Mouse (Mus musculus) layer of hippocampus, adult 2 months (tissue): ENCODE results near the gene Gm20532. TPM values are rescaled to one million over a fixed set of nuclear protein-coding genes. Genes with fewer than 3 reads are reported as not detected.

Source experiments
- DNase-seq, 2 experiments: peaks; one replicate each; pipeline ENCODE4 v3.0.0; 2022; ENCODE audit warnings: low spot score in 2 of 2
- H3K27ac ChIP-seq: fragments of 200-600 bp; 2 replicates; pipeline ENCODE4 v1.8.1; 2022
- H3K4me3 ChIP-seq: fragments of 200-600 bp; 2 replicates; pipeline ENCODE4 v1.8.1; 2022; ENCODE audit warnings: mild to moderate bottlenecking
- CTCF ChIP-seq: fragments of 200-600 bp; conservative IDR thresholded peaks from 2 replicates; pipeline ENCODE4 v1.8.1; 2022; ENCODE audit warnings: antibody characterized with exemption, mild to moderate bottlenecking, moderate library complexity
- total RNA-seq, 2 experiments: library from RNA; stranded (reverse); gene quantifications; 2 replicates each; pipeline ENCODE4 v1.2.3; 2021

The Gm20532 gene
- total RNA-seq, 2 experiments from 2014 or later, result not detected

DNA sequence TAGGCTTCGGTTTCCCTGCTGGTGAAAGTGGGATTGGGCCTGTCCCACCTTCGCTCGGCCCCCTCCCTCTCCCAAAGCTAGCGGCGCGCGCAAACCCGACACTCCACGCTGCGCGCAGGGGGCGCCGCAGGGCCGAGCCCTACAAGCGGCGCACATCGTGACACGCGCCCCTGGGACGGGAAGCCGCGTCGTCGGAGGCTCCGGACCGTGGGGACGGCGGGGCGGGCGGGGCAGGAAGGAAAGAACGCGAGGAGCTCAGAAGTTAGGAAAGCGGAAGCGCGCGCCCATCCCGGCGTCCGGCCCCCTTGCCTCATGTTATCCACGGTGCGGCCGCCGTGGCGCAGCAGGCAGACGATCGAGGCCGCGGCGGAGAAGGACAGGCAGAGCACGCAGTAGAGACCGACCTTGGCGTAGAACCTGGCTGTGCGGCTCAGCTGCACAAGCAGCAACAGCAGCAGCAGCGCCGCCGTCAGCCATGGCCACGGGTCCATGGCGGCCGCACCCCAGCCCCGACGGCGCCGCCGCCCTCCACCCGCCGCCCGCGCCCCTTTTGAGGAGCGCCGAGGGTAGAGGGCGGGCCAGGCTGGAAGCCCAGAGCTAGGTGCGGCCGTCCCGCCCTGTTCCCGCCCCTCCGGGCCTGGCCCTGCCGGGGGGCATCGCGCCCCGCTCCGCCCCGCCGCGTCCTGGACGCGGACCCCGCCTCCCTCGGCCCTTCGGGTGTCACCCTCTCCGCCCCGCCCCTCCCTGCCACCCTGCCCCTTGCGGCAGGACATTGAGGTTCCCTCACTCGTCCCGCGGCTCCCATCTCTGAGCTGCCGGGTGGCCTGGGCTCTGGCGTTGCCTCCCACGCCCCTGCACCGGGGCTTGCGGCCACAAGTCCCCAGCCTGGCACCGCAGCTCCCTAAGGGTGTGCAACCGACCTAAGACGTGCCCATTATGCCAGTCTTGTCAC lies 17.6 kb downstream of the Gm20532 start, which contains the start of gene Agpat2:
Agpat2 (minus strand) TSS at position 698 of the 952 bp plus-strand sequence.
- peak in 1 of 2 experiments; percentile 22 for DNase-seq
- Histone ChIP-seq H3K27ac (peak within 1 kb of the TSS; percentile 19; the same call in 1 of the 2 replicates), H3K4me3 (peak within 1 kb of the TSS; percentile 65)
- TF ChIP-seq CTCF, result peak; percentile 50

DNA sequence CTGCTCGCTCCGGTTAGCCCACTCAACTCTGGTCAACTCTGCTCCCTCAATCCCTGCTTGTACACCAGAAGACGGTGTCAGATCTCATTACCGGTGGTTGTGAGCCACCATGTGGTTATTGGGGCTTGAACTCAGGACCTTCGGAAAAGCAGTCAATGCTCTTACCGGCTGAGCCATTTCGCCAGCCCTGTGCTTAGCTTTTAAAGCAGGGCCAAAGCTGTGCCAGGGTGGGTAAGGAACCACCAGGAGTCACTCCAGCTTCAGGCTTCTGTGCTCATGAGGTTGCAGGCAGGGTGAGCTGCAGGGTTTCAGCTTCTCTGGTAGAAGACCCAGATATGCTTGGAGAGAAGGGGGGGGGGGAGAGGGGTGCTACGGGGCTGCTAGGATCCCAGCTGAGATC lies 18.9 kb downstream of the Gm20532 start:
- TF ChIP-seq CTCF, result no peak
- H3K27ac ChIP-seq, result no peak overlapping the region
- no peak overlapping the region for H3K4me3 ChIP-seq
- DNase-seq, result no peak

DNA sequence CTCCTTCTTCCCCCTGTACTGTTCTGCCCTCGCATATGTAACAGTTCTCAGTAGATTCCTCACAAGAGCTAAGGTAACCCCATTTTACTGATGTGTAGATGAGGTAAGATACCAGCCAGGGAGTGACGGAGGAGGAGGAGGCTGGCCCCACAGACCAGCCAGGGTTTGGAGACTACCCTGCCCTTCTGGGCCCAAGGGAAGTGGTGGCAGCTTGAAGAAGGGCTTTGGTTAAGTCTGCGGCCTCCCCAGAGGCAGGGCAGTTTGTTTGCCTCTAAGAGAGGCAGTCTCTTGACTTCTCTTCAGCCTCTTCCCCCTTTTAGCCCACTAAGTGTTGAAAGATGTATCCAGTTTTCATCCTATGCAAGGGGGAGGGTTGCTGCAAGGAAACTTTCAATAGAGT lies 20.1 kb downstream of the Gm20532 start:
- H3K27ac ChIP-seq, result no peak overlapping the region
- DNase-seq, result no peak
- no peak for TF ChIP-seq CTCF
- H3K4me3 ChIP-seq, result no peak overlapping the region

DNA sequence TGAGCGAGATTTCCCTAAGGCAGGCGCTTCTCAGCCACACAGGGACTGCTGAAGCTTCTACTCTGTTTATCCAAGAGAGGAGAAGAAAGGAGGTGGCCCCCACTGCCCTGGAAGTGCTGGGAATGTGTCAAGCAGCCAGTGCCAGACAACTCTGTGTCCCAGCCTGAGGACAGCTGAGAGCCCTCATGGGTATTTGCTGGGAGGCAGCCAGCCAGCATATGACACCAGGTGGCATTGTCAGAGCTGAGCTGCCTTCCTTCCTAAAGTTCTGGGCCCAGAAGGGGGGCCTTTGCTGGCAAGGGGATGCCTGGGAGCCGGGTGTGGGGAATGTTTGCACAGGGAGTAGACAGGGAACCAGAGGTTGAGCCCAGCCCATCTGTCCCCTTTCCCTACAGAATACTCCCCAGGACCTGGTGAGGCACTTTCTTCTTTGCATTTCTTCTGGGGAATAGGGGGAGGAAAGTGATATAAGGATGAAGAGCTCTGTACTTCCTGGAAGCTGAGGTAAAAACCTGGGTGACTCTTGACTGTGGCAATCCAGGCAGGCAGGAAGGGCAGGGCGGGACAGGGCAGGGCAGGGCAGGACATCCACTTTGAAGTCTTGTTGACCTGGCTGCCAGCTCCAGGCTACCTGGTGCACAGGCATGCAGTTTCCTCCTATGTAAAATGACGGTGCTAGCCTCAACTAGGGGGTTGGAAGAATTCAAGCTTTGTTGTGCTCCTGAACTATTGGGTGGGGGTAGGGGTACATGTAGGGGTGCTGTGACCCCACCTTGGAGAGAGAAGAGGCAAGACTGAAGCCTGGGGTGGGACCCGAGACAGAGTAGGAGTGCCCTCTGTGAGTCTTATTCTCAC lies 20.8 kb downstream of the Gm20532 start:
- no peak for TF ChIP-seq CTCF
- no peak overlapping the region for H3K27ac ChIP-seq
- no peak for DNase-seq
- H3K4me3 ChIP-seq, result no peak overlapping the region

DNA sequence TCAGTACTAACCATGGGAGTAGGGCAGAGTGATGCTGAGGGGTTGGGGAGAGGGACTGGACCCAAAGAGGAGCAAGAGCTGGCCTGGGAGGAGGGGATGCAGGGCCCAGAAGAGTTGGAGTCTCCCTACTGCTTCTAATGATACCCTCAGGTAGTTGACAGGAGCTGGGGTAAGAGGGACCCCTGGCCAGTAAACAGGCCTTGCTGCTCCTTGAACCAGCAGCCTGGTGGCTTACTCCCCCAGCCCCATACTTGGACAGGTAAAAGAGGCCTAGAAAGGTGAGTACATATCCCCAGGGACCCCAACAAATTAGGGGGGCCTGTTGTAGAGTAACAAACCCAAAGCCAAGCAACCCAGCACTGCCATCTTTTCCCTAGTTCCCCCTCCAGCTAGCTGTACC lies 22.3 kb downstream of the Gm20532 start:
- TF ChIP-seq CTCF, result no peak
- no peak overlapping the region for H3K4me3 ChIP-seq
- no peak for DNase-seq
- no peak overlapping the region for H3K27ac ChIP-seq

DNA sequence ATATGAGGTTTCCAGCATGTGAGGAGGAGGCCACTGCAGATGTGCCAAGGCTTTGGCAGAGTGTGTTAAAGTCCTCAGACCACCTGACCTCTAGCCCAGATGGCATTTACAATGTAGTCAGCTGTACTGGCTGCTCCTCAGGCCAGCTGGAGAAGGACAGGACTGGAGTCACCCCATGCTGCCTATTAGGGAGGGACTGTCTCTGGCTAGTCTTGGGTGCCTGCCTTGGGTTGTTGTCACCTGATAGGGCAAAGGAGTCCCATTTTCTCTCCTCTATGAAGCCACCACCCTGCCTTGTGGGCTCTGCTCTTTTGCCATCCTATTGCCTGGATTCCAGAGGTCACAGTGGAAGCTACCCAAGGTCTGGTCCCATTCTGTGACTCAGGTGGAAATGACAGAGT lies 22.8 kb downstream of the Gm20532 start:
- H3K27ac ChIP-seq, result no peak overlapping the region
- TF ChIP-seq CTCF, result no peak
- no peak overlapping the region for H3K4me3 ChIP-seq
- DNase-seq, result no peak

DNA sequence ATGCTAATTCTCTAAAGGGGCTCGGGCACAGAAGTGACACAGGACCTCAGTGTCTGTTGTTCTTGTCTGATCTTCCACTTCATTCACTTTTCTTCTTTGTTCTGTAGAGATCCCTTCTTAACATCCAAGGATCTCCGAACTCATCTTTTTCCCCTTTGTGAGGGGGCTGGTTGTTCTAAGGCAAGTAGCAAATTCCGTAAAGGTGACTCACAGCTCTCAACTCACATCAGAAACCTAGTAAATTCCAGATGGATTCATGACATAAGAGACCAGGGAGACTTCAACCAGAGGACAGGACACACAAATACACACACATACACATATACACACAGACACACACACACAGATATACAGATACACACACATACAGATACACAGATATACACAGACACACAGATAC lies 24.1 kb downstream of the Gm20532 start:
- Histone ChIP-seq H3K27ac (no peak overlapping the region), H3K4me3 (no peak overlapping the region)
- no peak for DNase-seq
- no peak for TF ChIP-seq CTCF

DNA sequence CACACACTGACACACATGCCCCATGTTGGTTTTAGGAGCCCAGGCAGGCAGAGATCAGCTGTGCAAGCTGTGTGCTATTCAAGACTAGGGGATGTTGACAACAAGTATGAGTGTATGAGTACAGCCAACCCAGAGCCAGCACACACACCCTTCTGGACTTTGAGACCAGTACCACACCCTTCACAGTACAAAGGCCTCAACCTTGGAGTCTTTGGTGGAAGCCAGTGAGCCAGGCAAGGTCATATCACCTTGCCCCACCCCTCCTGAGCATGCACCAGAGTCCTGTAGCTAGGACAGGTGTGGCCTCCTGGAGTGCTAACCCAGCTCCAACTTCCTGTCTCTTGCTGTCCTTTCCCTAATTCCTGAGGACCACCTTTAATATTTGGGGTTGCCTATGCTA lies 24.6 kb downstream of the Gm20532 start:
- no peak overlapping the region for H3K27ac ChIP-seq
- H3K4me3 ChIP-seq, result no peak overlapping the region
- no peak for TF ChIP-seq CTCF
- DNase-seq, result no peak

DNA sequence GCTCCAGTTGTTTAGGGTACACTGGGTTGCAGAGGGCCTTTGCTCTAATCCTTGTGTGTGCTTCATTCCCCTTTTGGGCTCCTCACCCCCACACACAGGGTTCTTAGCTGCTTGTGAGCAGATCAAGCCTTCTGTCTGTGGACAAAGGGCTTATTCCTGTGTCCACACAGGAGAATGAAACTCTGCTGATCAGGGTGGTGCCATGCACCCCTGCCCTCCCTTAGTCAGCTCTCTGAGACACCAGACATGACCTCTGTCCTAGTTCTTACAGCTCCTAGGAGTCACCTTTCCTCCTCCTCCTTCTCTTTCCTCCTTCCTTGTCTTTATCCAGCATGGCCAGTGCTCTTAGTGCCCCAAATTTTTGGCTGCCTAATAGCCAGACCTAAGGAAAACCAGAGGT lies 25.5 kb downstream of the Gm20532 start:
- no peak for TF ChIP-seq CTCF
- no peak for DNase-seq
- no peak overlapping the region for H3K4me3 ChIP-seq
- no peak overlapping the region for H3K27ac ChIP-seq

DNA sequence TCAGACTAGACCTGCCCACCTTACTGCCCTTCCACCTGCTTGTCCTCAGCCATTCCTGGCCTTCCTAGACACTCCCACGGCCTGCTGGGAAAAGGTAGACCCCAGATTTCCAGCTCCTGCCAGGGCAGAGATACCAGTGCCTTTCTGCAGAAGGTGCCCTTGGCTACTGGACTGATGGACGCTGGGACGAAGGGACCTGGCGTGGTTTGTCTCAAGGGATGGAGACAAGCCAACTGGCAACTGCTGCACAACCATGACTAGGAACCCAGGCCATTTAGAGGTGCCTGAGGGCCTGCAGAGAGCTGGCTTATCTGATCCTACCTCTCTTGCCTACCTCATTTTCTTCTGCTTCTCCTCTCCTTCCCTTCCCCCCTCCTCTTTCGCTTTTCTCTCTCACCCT lies 28.5 kb downstream of the Gm20532 start:
- TF ChIP-seq CTCF, result no peak
- no peak overlapping the region for H3K27ac ChIP-seq

DNA sequence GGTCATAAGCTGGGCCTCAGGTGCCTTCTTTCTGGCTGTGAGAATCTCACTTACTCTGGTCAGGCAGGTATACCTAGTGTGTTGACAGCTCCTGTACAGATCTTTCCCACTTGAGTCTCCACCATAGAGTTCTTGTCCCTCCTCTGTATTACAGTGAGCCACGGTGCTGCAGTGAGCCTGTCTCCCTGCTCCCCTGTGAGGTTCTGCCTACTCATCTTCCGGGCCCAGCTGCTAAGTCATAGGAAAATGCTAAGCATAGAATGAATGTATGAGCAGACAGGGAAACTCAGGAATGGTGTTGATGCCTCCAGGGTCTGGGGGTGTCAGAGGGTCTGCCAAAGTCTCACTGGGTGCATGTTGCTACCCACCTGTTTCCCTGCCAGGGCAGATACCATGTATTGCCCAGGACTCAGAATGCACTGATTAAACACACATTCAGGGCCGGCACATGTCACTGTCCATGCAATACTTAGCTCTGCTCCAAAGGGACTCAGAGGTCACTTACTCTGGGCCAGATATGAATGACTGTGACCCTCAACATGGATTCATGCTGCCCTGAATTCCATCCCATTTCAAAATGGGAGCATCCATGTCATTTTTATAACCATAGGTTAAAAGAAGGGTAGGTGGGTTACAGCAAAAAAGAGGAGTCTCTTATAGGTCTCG lies 29.2 kb downstream of the Gm20532 start:
- TF ChIP-seq CTCF, result no peak
- DNase-seq, result no peak

More for the DNA sequence above, 28.5 kb downstream of the Gm20532 start:
- no peak for DNase-seq
- H3K4me3 ChIP-seq, result no peak overlapping the region

DNA sequence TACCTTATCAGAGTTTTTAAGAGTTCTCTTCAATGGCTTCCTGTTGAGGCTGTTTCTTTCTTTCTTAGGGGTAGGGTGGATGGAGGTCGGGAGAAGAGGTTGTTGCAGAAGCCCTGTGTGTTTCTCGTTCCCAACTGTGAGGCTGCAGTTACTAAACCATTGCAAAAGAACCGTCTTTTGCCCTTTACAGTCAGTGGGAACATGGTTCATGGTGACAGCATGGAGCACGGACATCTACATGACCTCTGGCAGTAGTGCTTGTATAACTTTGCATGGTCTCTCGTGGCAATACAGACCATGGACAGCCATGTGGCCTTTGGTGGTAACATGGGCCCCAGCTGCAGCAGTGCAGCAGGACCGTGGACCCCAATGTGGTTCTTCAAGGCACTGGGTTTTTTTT lies 30.9 kb downstream of the Gm20532 start:
- DNase-seq, result no peak
- H3K27ac ChIP-seq, result no peak overlapping the region
- TF ChIP-seq CTCF, result no peak
- no peak overlapping the region for H3K4me3 ChIP-seq

More for the DNA sequence above, 29.2 kb downstream of the Gm20532 start:
- Histone ChIP-seq H3K27ac (no peak overlapping the region), H3K4me3 (no peak overlapping the region)

DNA sequence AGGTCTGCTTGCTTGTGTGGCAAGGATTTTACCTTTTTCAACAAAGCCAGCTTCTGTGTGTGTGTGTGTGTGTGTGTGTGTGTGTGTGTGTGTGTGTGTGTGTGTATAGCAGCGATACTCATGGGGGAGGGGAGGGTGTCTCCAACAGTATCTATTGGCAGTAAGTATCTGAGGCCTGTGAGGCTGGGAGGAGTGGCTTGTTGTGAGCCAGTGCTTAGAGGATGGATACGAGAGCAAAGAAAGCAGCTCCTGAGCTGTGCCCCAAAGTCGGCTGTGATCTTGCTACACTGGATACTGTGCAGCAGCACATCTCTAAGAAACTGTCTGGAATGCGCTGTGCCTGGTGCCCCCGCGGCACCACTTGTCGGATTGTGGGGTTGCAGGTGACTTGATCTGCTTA lies 31.5 kb downstream of the Gm20532 start:
- DNase-seq, result no peak
- Histone ChIP-seq H3K4me3 (no peak overlapping the region), H3K27ac (no peak overlapping the region)
- TF ChIP-seq CTCF, result no peak
